Mouse (Mus musculus): ENCODE measurements around the gene Clec12a.

- no peak for TF ChIP-seq GATA1 (IDR thresholded peaks at IDR 0.05; ENCODE audit: low read length)
- no peak for TF ChIP-seq TAL1 (IDR thresholded peaks at IDR 0.05; ENCODE audit: low read length)
These were observed 41.0 kb downstream of the Clec12a start for GRCm38 (mm10) chr6:129383466-129383865.

Data from erythroblast, embryonic 14.5 days (primary cell).